Mouse (Mus musculus): ENCODE data around the gene Sost. TPM values are rescaled to one million over a fixed set of nuclear protein-coding genes. Genes with fewer than 3 reads are reported as not detected.
A peak's percentile ranks its signal among the peaks of the same experiment; 100 is the strongest.

Sost gene
- not detected for total RNA-seq (2021)
- long read RNA-seq, experiment 1: 0 reads
- long read RNA-seq, experiment 2: 0 reads

DNA sequence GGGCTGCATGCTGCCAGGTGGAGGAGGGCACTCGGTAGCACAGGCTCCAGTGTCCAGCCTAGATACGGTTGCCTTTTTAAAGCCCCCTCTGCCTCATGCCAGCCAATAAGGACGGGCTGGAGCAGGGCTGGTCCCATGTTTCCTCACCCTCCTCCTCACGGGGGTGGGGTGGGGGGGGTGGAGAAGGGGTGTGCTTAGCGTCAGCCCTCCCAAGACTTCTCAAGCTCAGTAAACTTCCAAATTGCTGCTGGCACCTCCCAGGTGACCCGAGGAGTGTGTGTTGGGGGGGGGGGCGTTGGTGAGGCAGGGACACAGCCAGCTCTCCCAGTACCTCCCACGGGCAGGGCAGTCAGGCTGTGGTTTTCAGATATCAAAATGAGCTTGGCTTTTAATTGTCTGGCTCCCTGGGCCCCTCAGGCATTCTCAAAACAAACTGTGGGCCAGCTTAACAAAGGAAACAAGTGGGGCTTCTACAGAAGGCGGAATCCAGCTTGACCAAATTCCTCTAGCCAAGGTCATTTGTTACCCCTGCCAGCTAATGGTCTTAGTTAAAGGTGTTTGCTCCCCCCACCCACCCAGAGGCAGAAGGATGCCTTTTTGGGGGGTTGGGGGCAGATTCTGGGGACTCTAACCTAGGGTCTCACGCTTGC lies at the start of gene Sost:
TSS of gene Sost (minus strand) at position 51 of the 650 bp plus-strand sequence.
- no peak for TF ChIP-seq CTCF (conservative IDR thresholded peaks at IDR 0.05)
- no peak for DNase-seq (ENCODE audit: low spot score in 2 of 2)
- H3K4me3 ChIP-seq: no peak within 1 kb of the TSS
- no peak within 1 kb of the TSS for H3K27ac ChIP-seq

DNA sequence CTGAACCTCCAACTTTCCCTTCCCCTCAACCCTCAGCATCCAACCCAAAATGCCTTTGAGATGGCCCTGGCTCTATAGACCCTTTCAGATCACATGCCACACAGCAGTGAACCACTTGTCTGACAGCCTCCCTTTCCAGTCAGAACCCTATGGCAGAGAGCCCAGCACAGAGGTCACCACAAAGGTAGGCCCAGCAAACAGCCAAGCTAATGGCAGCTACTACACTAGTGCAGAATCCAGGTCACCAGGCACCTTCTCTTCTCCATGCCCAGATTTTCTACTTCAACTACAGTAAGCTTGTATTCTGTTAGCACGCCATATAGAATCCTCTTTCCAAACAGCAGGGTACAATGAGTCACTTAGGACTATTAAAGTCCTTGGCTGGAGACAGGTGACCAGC lies 49.3 kb upstream of the Sost start:
- TF ChIP-seq CTCF (conservative IDR thresholded peaks at IDR 0.05): no peak
- peak overlapping the region; percentile 23; the same call in 1 of the 2 replicates for H3K27ac ChIP-seq
- no peak for DNase-seq (ENCODE audit: low spot score in 2 of 2)
- H3K4me3 ChIP-seq: no peak overlapping the region

DNA sequence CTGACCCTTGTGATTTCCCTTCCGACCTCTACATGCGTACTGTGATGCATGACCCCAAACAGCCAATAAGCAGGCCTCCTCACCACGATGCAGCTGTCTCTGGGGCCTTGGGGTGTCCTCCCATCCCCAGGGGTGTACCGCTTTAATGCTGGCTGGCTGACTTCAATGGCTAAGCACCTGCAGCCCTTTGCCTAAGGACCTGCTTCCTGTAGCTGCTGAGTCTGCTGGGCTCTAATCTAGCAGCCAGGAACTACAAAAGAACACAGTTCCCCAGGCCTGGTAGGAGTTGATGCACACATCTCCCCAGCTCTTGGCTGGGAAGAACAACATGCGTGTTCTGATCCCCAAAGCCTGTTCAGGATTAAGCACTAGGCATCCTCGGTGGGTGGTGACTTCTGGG lies 48.7 kb upstream of the Sost start:
- TF ChIP-seq CTCF (conservative IDR thresholded peaks at IDR 0.05): no peak
- H3K4me3 ChIP-seq: no peak overlapping the region
- DNase-seq (ENCODE audit: low spot score in 2 of 2): no peak
- peak overlapping the region; percentile 70 for H3K27ac ChIP-seq

DNA sequence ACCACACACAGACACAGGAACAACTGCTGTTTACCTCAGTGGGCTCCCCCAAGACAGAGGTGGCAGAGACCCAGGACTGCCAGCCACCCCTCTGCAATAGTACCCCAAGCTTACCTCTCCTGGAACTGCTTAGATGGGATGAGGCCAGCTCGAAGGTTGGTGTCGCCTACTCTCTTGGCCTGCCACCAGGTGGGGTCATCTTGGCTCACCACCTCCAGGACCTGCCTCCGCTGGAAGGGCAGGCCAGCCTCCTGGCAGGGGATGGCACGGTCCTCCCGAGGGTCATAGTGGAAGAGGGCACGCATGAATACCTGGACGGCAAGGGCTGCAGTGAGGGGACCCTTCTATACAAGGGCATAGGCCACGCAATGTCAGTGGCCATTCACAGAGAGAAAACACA lies 46.4 kb upstream of the Sost start:
- no peak overlapping the region for H3K27ac ChIP-seq
- H3K4me3 ChIP-seq: no peak overlapping the region
- no peak for TF ChIP-seq CTCF (conservative IDR thresholded peaks at IDR 0.05)
- DNase-seq (ENCODE audit: low spot score in 2 of 2): no peak

DNA sequence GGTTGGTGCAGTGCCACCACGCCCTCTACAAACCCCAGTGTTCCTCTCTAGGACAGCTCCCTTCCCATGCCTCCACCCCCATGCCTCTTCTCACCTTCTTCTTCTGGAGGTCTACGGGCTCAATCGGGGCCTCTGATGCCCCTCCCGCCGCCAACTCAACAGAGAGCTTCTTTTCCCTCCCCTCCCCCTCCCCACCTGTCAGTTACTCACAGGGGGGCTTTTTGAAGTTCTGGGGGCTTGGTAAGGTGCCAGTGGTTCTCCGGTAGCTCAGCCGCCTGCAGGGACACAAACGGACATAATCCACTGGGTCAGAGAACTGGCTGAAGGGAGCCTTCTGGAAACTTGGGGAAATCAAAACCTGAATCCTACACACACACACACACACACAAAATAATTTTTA lies 44.7 kb upstream of the Sost start:
- no peak for TF ChIP-seq CTCF (conservative IDR thresholded peaks at IDR 0.05)
- H3K4me3 ChIP-seq: no peak overlapping the region
- no peak overlapping the region for H3K27ac ChIP-seq
- DNase-seq (ENCODE audit: low spot score in 2 of 2): no peak

DNA sequence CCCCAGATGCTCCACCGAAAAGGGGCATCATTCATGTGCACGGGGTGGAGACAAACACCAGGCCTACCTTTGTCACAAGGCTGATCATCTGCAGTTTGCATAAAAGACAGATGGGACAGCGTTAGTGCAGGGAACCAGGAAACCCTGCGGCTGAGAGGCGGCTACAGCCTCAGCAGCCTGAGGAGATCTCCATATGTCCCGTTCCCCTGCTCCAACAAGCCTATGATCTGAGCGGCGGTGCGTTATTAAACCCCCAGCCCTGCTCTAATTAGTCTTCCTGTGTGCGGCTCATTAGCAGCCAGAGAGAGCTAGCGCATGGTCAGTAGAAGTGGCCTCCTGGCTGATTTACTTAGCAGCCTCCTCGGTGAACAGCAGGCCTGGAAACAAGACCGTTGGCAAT lies 43.3 kb upstream of the Sost start:
- Histone ChIP-seq H3K27ac (peak overlapping the region; percentile 77), H3K4me3 (no peak overlapping the region)
- no peak for TF ChIP-seq CTCF (conservative IDR thresholded peaks at IDR 0.05)
- peak; percentile 30 to 45 for DNase-seq (ENCODE audit: low spot score in 2 of 2)

DNA sequence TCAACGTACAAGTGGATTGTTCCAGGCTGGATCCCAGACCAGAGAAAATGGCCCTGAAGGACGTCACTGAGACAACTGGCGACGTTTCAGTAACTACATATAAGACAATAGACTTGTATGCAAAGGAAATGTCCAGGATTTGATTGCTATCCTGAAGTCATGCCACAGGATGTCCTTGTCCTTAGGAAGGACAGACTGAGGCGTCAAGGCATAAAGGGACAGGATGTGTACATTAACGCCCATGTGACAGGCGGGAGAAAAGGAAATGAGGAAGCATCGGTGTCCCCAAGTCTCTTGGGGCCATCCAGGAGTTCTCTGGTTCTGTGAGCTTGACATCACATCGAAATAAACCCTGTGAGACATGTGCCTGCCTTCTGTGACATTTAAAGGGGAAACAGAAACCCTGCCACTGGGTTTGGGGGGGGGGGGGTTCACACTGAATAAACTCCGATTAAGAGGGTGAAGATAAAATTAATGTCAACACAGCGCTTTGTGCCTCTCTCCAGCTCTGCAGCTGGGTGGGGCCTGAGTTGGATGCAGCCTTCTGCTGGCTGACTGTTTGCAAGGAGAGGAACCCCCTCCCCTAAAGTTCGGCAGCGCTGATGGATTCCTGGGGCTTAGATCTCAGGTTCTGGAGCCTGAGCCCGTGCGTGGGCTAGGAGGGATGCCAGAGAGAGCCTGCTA lies 42.3 kb upstream of the Sost start:
- DNase-seq (ENCODE audit: low spot score in 2 of 2): no peak
- no peak for TF ChIP-seq CTCF (conservative IDR thresholded peaks at IDR 0.05)
- H3K27ac ChIP-seq: peak overlapping the region; percentile 77; the same call in 1 of the 2 replicates
- no peak overlapping the region for H3K4me3 ChIP-seq

DNA sequence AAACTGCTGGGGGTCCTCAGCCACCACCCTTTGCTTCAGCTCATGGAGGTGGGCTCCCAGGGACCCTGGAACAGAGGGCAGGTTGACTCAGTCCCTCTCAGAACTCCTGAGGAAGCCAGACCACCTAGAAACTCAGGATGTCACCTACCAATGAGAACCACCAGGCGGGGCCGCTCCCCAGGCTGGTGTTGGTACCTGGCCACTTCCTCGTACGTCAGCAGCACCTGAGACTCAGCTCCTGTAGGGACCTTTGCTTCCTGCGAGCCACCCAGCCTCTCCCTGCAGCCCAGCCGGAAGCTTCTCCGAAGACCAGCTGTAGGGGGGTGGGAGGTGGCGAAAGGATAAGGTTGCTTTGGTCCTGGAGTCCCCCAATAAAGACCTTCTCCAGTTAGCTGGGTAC lies 41.6 kb upstream of the Sost start:
- Histone ChIP-seq H3K4me3 (no peak overlapping the region), H3K27ac (no peak overlapping the region)
- no peak for TF ChIP-seq CTCF (conservative IDR thresholded peaks at IDR 0.05)
- DNase-seq (ENCODE audit: low spot score in 2 of 2): no peak

DNA sequence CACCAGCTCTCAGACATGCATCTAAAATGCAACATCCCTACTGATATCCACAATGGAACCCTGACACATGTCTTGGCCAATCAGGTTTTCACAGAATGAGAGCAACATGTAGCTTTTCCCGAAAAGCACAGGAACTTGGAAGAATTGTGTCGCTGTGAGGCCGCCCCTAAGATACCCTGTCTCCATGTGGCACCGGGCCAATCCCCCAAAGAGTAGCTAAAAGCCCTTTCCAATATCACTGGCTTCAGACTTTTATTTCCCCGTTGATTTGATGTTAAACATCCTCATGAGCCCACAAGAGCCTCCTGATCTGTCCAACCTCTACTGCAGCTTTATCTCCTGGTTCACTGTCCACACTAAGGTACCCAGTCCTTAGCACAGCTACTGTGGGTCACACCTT lies 39.9 kb upstream of the Sost start:
- no peak overlapping the region for H3K4me3 ChIP-seq
- no peak for DNase-seq (ENCODE audit: low spot score in 2 of 2)
- no peak overlapping the region for H3K27ac ChIP-seq
- TF ChIP-seq CTCF (conservative IDR thresholded peaks at IDR 0.05): no peak

DNA sequence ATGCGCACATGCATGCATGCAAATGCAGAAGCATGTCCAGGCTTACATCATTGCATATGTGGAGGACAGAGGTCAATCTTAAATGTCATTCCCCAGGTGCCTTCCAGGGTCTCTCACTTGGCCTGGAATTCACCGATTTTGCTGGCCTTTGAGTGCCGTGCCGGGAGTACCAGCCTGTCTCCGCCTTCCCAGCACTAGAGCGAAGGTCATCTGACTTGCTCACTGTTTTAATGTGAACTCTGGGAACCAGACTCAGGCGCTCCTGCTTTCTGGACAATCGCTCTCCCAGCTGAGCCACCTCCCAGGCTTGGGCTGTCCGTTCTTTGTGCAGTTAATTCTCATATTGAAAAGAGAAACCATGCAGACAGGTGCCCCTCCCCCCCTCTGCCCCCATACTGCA lies 39.5 kb upstream of the Sost start:
- DNase-seq (ENCODE audit: low spot score in 2 of 2): no peak
- Histone ChIP-seq H3K27ac (no peak overlapping the region), H3K4me3 (no peak overlapping the region)
- no peak for TF ChIP-seq CTCF (conservative IDR thresholded peaks at IDR 0.05)

DNA sequence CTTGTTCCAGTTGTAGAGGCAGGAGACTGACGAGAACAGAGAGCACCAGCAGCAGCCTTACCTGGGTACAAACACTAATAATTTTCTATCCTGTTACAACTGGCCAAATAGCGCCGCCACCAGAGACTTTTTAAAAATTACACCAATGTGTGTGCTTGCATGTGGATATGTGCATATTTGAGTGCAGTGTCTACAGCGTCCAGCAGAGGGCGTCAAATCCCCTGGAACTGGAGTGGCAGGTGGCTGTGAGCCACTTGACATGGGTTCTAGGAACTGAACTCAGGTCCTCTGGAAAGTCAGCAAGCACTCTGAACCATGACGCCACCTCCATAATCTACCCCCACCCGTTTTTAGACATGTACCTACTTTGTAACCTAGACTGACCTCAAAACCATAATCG lies 37.4 kb upstream of the Sost start:
- Histone ChIP-seq H3K4me3 (no peak overlapping the region), H3K27ac (no peak overlapping the region)
- peak; percentile 66 for TF ChIP-seq CTCF (conservative IDR thresholded peaks at IDR 0.05)
- DNase-seq (ENCODE audit: low spot score in 2 of 2): no peak

DNA sequence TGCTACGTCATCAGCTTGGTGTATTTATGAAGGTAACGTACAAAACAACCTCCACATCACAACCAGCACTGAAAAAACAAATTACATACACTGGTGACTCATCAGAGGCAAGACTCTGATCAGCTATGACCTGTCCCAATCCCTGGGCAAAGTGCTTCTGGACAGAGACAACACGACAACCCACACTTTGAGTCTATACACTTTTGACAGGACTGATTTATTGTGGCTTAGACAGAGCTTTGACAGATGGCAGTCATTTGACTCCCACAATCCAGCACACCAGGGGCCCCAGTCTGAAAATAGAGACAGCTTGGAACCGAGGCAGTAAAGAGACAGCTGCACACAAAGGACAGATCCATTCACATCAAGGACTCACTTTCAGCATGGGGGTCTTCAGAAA lies 32.7 kb upstream of the Sost start:
- DNase-seq (ENCODE audit: low spot score in 2 of 2): peak in 1 of 2 experiments; percentile 53
- Histone ChIP-seq H3K4me3 (no peak overlapping the region), H3K27ac (peak overlapping the region; percentile 67; the same call in 1 of the 2 replicates)
- no peak for TF ChIP-seq CTCF (conservative IDR thresholded peaks at IDR 0.05)

DNA sequence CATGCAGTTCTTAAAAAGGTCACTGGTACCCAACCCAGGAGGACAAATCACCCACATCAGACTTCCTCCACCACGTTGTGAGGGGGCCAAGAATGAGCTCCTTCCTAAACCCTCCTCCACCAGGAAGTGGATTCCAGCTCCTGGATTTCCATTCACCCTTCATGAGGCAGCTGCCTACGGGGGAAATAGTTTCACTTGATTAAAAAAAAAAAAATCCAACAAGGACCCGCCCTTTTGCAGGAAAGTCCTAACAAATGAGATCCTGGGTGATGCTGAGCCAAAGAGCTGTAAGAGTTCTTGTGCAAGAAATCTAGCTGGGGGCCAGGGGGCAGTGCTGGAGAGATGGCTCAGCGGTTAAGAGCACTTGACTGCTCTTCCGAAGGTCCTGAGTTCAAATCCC lies 31.4 kb upstream of the Sost start:
- TF ChIP-seq CTCF (conservative IDR thresholded peaks at IDR 0.05): no peak
- peak overlapping the region; percentile 2; the same call in 1 of the 2 replicates for H3K27ac ChIP-seq
- H3K4me3 ChIP-seq: no peak overlapping the region
- DNase-seq (ENCODE audit: low spot score in 2 of 2): no peak

DNA sequence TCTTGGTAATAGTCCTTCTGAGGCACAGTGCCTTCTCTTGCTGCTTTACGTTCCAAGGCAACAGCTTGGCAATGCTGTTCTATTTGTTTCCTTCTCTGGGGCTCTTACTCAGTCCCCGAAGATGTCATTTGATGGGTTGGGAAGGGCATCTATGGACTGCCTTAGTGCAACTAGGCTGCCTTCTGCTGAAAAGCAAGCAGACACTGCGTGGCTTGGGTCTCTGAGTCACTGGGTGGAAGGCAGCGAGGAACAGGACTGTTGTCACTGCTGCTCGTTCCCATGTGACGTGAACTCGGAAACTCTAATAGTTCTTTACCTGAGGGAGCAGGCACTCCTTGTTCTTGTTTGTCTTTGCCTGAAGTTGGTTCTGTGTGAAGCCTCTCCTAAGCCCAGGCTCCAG lies 29.1 kb upstream of the Sost start:
- no peak for TF ChIP-seq CTCF (conservative IDR thresholded peaks at IDR 0.05)

More for the DNA sequence above, 29.1 kb upstream of the Sost start:
- H3K4me3 ChIP-seq: no peak overlapping the region
- no peak for DNase-seq (ENCODE audit: low spot score in 2 of 2)
- H3K27ac ChIP-seq: no peak overlapping the region

All from layer of hippocampus, adult 2 months (tissue).